Mouse (Mus musculus) neural tube, embryonic 10.5 days (tissue): ENCODE measurements around the gene Ndufaf2.
A peak's percentile ranks its signal among the peaks of the same experiment; 100 is the strongest.

ENCODE experiments used
- DNase-seq: peaks from one replicate; pipeline ENCODE4 v3.0.0-alpha.2; 2017; ENCODE audit warnings: low spot score; ENCODE audit errors: extremely low spot score

The Ndufaf2 gene

GRCm38 (mm10) chr13:108086724-108087123 is 71.7 kb downstream of the Ndufaf2 start:
- DNase-seq, result no peak

- no peak for DNase-seq
Measured at GRCm38 (mm10) chr13:108086036-108086435, 72.4 kb downstream of the Ndufaf2 start.

GRCm38 (mm10) chr13:108084086-108084485 is 74.3 kb downstream of the Ndufaf2 start:
- DNase-seq, result no peak

- no peak for DNase-seq
Measured at GRCm38 (mm10) chr13:108077901-108078300, 80.5 kb downstream of the Ndufaf2 start.

GRCm38 (mm10) chr13:108077476-108077875 is 80.9 kb downstream of the Ndufaf2 start:
- DNase-seq, result no peak

GRCm38 (mm10) chr13:108070171-108070570 is 88.3 kb downstream of the Ndufaf2 start:
- DNase-seq, result no peak

GRCm38 (mm10) chr13:108069151-108069550 is 89.3 kb downstream of the Ndufaf2 start:
- no peak for DNase-seq

GRCm38 (mm10) chr13:108066021-108066420 is 92.4 kb downstream of the Ndufaf2 start:
- no peak for DNase-seq

GRCm38 (mm10) chr13:108064331-108064730 is 94.1 kb downstream of the Ndufaf2 start:
- DNase-seq, result no peak

- no peak for DNase-seq
Measured at GRCm38 (mm10) chr13:108063374-108064134, 94.9 kb downstream of the Ndufaf2 start.

GRCm38 (mm10) chr13:108062900-108063299 is 95.5 kb downstream of the Ndufaf2 start:
- no peak for DNase-seq

- DNase-seq, result no peak
Measured at GRCm38 (mm10) chr13:108060936-108061578, 97.4 kb downstream of the Ndufaf2 start.

GRCm38 (mm10) chr13:108060286-108060885 is 98.0 kb downstream of the Ndufaf2 start:
- no peak for DNase-seq

GRCm38 (mm10) chr13:108056896-108057295 is 101.5 kb downstream of the Ndufaf2 start:
- DNase-seq, result no peak

- DNase-seq, result no peak
Measured at GRCm38 (mm10) chr13:108047364-108047763, 111.1 kb downstream of the Ndufaf2 start.

- DNase-seq, result no peak
Measured at GRCm38 (mm10) chr13:108046891-108047290, 111.5 kb downstream of the Ndufaf2 start.

GRCm38 (mm10) chr13:108046071-108046470 is 112.4 kb downstream of the Ndufaf2 start:
- no peak for DNase-seq

- DNase-seq, result no peak
Measured at GRCm38 (mm10) chr13:108045646-108046045, 112.8 kb downstream of the Ndufaf2 start.

- DNase-seq, result peak; percentile 92
Measured at GRCm38 (mm10) chr13:108044222-108044941, 114.0 kb downstream of the Ndufaf2 start, which contains the start of gene Smim15. Gene Smim15 (plus strand): TSS chr13:108044446.

- no peak for DNase-seq
Measured at GRCm38 (mm10) chr13:108043431-108044221, 114.8 kb downstream of the Ndufaf2 start.

- peak; percentile 60 for DNase-seq
Measured at GRCm38 (mm10) chr13:108041358-108041757, 117.1 kb downstream of the Ndufaf2 start.
